Mouse (Mus musculus) neutrophil, adult 65 days (primary cell): ENCODE results near the gene Tubb2a. TPM values are rescaled to one million over a fixed set of nuclear protein-coding genes. Genes with fewer than 3 reads are reported as not detected.

Experiments
- total RNA-seq: library from RNA; stranded (reverse); gene quantifications from 2 replicates; pipeline ENCODE4 v1.2.4, GENCODE M21; 2023

Gene Tubb2a
- total RNA-seq = 16.4 and 20.3 TPM in 2 replicates

GRCm38 (mm10) chr13:34077492-34078271 is at the start of gene Tubb2a:
Tubb2a (minus strand) TSS chr13:34078007.

GRCm38 (mm10) chr13:34037172-34038055 is 40.4 kb downstream of the Tubb2a start, which contains the start of gene Bphl:
Bphl (plus strand) TSS chr13:34037597.

Other genes with a start within 250 kb of the Tubb2a start
- gene Serpinb6e, start 234.6 kb downstream of the Tubb2a start, total RNA-seq = not detected in 2 replicates
- not detected in 2 replicates for gene Serpinb6c, start 172.3 kb downstream of the Tubb2a start, total RNA-seq
- 17.4 and 21.4 TPM in 2 replicates for gene Nqo2, start 113.3 kb downstream of the Tubb2a start, total RNA-seq
- gene Ripk1, start 75.6 kb downstream of the Tubb2a start, total RNA-seq = 85.3 and 113 TPM in 2 replicates
- 16.6 and 18.1 TPM in 2 replicates for gene Serpinb6a, start 75.2 kb downstream of the Tubb2a start, total RNA-seq
- 10.6 and 11.1 TPM in 2 replicates for gene Bphl, start 40.4 kb downstream of the Tubb2a start, total RNA-seq
- 0.32 and 0.98 TPM in 2 replicates for gene Tubb2b, start 52.5 kb upstream of the Tubb2a start, total RNA-seq
- gene Psmg4, start 85.0 kb upstream of the Tubb2a start, total RNA-seq = 7.8 and 12.9 TPM in 2 replicates